Mouse (Mus musculus): Measurements from ENCODE around the gene Smad3. TPM values are rescaled to one million over a fixed set of nuclear protein-coding genes. Genes with fewer than 3 reads are reported as not detected.

The Smad3 gene
- 5.3 and 6.4 TPM in 2 replicates for polyA plus RNA-seq (2015; fragmentation: Nextera tagmentation; extraction: Ambion mirVana)

GRCm38 (mm10) chr9:63757865-63758440 lies at the start of gene Smad3:
Smad3 (minus strand) TSS chr9:63757994.
- Histone ChIP-seq H3K9ac (ENCODE audit: low read length) (peak within 1 kb of the TSS; percentile 93), H3K4me1 (replicated peaks; ENCODE audit: control insufficient read depth, insufficient read depth) (peaks cover 14% of the 10 kb centered on the region), H3K27me3 (ENCODE audit: control insufficient read depth, insufficient read depth, low read length) (no peaks in the 10 kb centered on the region), H3K9me3 (ENCODE audit: control insufficient read depth, low read length) (no peaks in the 10 kb centered on the region), H3K36me3 (ENCODE audit: control insufficient read depth, insufficient read depth, low read length) (no peaks in the 10 kb centered on the region), H3K4me2 (replicated peaks; ENCODE audit: low read depth) (peak within 1 kb of the TSS; percentile 90), H3K4me3 (ENCODE audit: low read depth, low read length) (peak within 1 kb of the TSS; percentile 83), H3K27ac (replicated peaks) (peak within 1 kb of the TSS; percentile 98)
- DNase-seq (ENCODE audit: low spot score): peak; percentile 96
- TF ChIP-seq CTCF (IDR thresholded peaks at IDR 0.05; ENCODE audit: low read depth) (peak; percentile 46), EP300 (optimal IDR thresholded peaks at IDR 0.05) (no peak)
- peak; percentile 94 for ATAC-seq (ENCODE audit: low FRiP score, low TSS enrichment)
- WGBS: under 1% methylated on average over 56 of the region's 59 CpGs

GRCm38 (mm10) chr9:63804847-63805246 lies 47.1 kb upstream of the Smad3 start:
- Histone ChIP-seq H3K9ac (ENCODE audit: low read length) (no peak overlapping the region), H3K4me3 (ENCODE audit: low read depth, low read length) (no peak overlapping the region), H3K9me3 (ENCODE audit: control insufficient read depth, low read length) (no peaks in the 10 kb centered on the region), H3K27ac (replicated peaks) (no peak overlapping the region), H3K27me3 (ENCODE audit: control insufficient read depth, insufficient read depth, low read length) (no peaks in the 10 kb centered on the region), H3K36me3 (ENCODE audit: control insufficient read depth, insufficient read depth, low read length) (no peaks in the 10 kb centered on the region), H3K4me1 (replicated peaks; ENCODE audit: control insufficient read depth, insufficient read depth) (peaks cover 8% of the 10 kb centered on the region), H3K4me2 (replicated peaks; ENCODE audit: low read depth) (no peak overlapping the region)
- DNase-seq (ENCODE audit: low spot score) (no peak), ATAC-seq (ENCODE audit: low FRiP score, low TSS enrichment) (no peak)
- TF ChIP-seq EP300 (optimal IDR thresholded peaks at IDR 0.05) (no peak), CTCF (IDR thresholded peaks at IDR 0.05; ENCODE audit: low read depth) (no peak)
- WGBS: 60% methylated on average over 3 of the region's 3 CpGs

DNA sequence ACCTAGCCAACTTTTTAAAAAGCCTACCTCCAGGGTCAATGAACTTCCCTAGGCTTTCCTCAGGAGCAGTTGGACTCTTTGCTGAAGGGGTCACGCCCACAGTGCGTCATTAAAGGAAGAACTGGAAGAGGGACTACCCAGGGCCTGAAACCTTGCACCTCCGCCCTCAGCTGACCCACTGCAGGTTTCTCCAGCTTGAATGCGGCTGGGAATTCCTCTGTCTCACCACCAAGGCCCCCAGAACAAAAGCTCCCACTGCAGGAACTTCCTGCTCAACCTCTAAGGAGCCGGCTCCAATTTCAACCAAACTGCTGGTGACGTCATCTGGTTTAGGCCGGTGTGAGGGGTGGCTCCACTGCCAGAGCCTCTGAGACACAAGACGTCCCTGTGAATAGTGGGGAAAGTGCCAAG lies 45.4 kb upstream of the Smad3 start:
- Histone ChIP-seq H3K27me3 (ENCODE audit: control insufficient read depth, insufficient read depth, low read length) (no peaks in the 10 kb centered on the region), H3K36me3 (ENCODE audit: control insufficient read depth, insufficient read depth, low read length) (no peaks in the 10 kb centered on the region), H3K4me3 (ENCODE audit: low read depth, low read length) (no peak overlapping the region), H3K4me1 (replicated peaks; ENCODE audit: control insufficient read depth, insufficient read depth) (peaks cover 8% of the 10 kb centered on the region), H3K9ac (ENCODE audit: low read length) (no peak overlapping the region), H3K4me2 (replicated peaks; ENCODE audit: low read depth) (no peak overlapping the region), H3K27ac (replicated peaks) (no peak overlapping the region), H3K9me3 (ENCODE audit: control insufficient read depth, low read length) (no peaks in the 10 kb centered on the region)
- 11% methylated on average over 8 of the region's 8 CpGs for WGBS
- peak; percentile 91 for ATAC-seq (ENCODE audit: low FRiP score, low TSS enrichment)
- TF ChIP-seq EP300 (optimal IDR thresholded peaks at IDR 0.05) (no peak), CTCF (IDR thresholded peaks at IDR 0.05; ENCODE audit: low read depth) (no peak)
- DNase-seq (ENCODE audit: low spot score): peak; percentile 63

DNA sequence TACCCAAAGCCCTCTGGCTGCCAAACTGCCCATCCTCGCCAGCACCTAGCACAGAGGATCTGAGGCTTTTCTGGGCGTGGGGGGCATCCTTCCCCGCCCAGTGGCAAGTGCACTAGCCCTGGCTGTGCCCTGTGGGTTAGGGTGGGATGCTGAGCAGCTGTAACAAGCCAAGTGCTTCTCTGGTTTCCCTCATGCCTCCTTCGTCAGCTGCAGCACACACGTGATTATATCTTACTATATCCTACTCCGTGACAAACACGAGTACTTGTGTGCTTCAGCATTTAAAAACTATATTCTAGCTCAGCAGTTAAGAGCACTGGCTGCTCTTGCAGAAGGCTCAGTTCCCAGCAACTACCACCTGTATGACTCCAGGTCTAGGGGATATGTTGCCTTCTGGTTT lies 44.7 kb upstream of the Smad3 start:
- DNase-seq (ENCODE audit: low spot score): no peak
- H3K27ac ChIP-seq (replicated peaks): no peak overlapping the region
- no peaks in the 10 kb centered on the region for H3K36me3 ChIP-seq (ENCODE audit: control insufficient read depth, insufficient read depth, low read length)
- 78% methylated on average over 7 of the region's 7 CpGs for WGBS
- H3K4me2 ChIP-seq (replicated peaks; ENCODE audit: low read depth): no peak overlapping the region
- H3K9me3 ChIP-seq (ENCODE audit: control insufficient read depth, low read length): no peaks in the 10 kb centered on the region
- H3K27me3 ChIP-seq (ENCODE audit: control insufficient read depth, insufficient read depth, low read length): no peaks in the 10 kb centered on the region
- H3K9ac ChIP-seq (ENCODE audit: low read length): no peak overlapping the region
- H3K4me1 ChIP-seq (replicated peaks; ENCODE audit: control insufficient read depth, insufficient read depth): peaks cover 8% of the 10 kb centered on the region
- no peak overlapping the region for H3K4me3 ChIP-seq (ENCODE audit: low read depth, low read length)
- no peak for ATAC-seq (ENCODE audit: low FRiP score, low TSS enrichment)
- no peak for TF ChIP-seq EP300 (optimal IDR thresholded peaks at IDR 0.05)
- no peak for TF ChIP-seq CTCF (IDR thresholded peaks at IDR 0.05; ENCODE audit: low read depth)

GRCm38 (mm10) chr9:63802080-63802479 lies 44.3 kb upstream of the Smad3 start:
- Histone ChIP-seq H3K4me2 (replicated peaks; ENCODE audit: low read depth) (no peak overlapping the region), H3K9ac (ENCODE audit: low read length) (no peak overlapping the region), H3K9me3 (ENCODE audit: control insufficient read depth, low read length) (no peaks in the 10 kb centered on the region), H3K4me1 (replicated peaks; ENCODE audit: control insufficient read depth, insufficient read depth) (peaks cover 8% of the 10 kb centered on the region), H3K36me3 (ENCODE audit: control insufficient read depth, insufficient read depth, low read length) (no peaks in the 10 kb centered on the region), H3K27me3 (ENCODE audit: control insufficient read depth, insufficient read depth, low read length) (no peaks in the 10 kb centered on the region), H3K27ac (replicated peaks) (no peak overlapping the region), H3K4me3 (ENCODE audit: low read depth, low read length) (no peak overlapping the region)
- ATAC-seq (ENCODE audit: low FRiP score, low TSS enrichment) (no peak), DNase-seq (ENCODE audit: low spot score) (no peak)
- 79% methylated on average over 5 of the region's 5 CpGs for WGBS
- TF ChIP-seq EP300 (optimal IDR thresholded peaks at IDR 0.05) (no peak), CTCF (IDR thresholded peaks at IDR 0.05; ENCODE audit: low read depth) (no peak)

GRCm38 (mm10) chr9:63796429-63796828 lies 38.6 kb upstream of the Smad3 start:
- WGBS: 59% methylated on average over 3 of the region's 3 CpGs
- Histone ChIP-seq H3K9me3 (ENCODE audit: control insufficient read depth, low read length) (no peaks in the 10 kb centered on the region), H3K27me3 (ENCODE audit: control insufficient read depth, insufficient read depth, low read length) (no peaks in the 10 kb centered on the region), H3K27ac (replicated peaks) (no peak overlapping the region), H3K4me3 (ENCODE audit: low read depth, low read length) (no peak overlapping the region), H3K36me3 (ENCODE audit: control insufficient read depth, insufficient read depth, low read length) (no peaks in the 10 kb centered on the region), H3K4me1 (replicated peaks; ENCODE audit: control insufficient read depth, insufficient read depth) (peaks cover 6% of the 10 kb centered on the region; the same call in 1 of the 2 replicates), H3K4me2 (replicated peaks; ENCODE audit: low read depth) (no peak overlapping the region), H3K9ac (ENCODE audit: low read length) (no peak overlapping the region)
- no peak for TF ChIP-seq EP300 (optimal IDR thresholded peaks at IDR 0.05)
- TF ChIP-seq CTCF (IDR thresholded peaks at IDR 0.05; ENCODE audit: low read depth): no peak
- DNase-seq (ENCODE audit: low spot score) (no peak), ATAC-seq (ENCODE audit: low FRiP score, low TSS enrichment) (no peak)

Measured in stomach, postnatal 0 days (tissue).